Mouse (Mus musculus) liver, embryonic 11.5 days (tissue): ENCODE measurements at regions not wholly inside any gene's neighbourhood (a gene's known extent, or its start where the extent isn't known, plus 50 kb on each side); places are given as distances from the start of the nearest gene placed in this dataset.

ENCODE experiments used
- ATAC-seq: fragments of 200-750 bp; cut with Nextera tagmentation; replicated peaks from 2 replicates; pipeline ENCODE4 v1.8.0; 2017; ENCODE audit warnings: moderate number of reproducible peaks, mild to moderate bottlenecking, moderate TSS enrichment, moderate library complexity; ENCODE audit not compliant: low FRiP score
- DNase-seq: peaks from one replicate; pipeline ENCODE4 v3.0.0-alpha.2; 2017; ENCODE audit warnings: low spot score
- H3K27ac ChIP-seq: fragments of 300-500 bp; sonication (generic); 2 replicates; pipeline ENCODE4 v1.5.1; 2014; ENCODE audit warnings: mild to moderate bottlenecking, low read depth, low read length, control low read depth
- H3K27me3 ChIP-seq: fragments of 300-500 bp; sonication (generic); replicated peaks from 2 replicates; pipeline ENCODE4 v1.6.1; 2014; ENCODE audit warnings: low read length, mixed read lengths; ENCODE audit not compliant: control insufficient read depth, insufficient read depth
- H3K36me3 ChIP-seq: fragments of 300-500 bp; sonication (generic); 2 replicates; pipeline ENCODE4 v1.6.1; 2014; ENCODE audit warnings: mild to moderate bottlenecking, low read length, moderate library complexity, mixed read lengths; ENCODE audit not compliant: control insufficient read depth, insufficient read depth
- H3K4me1 ChIP-seq: fragments of 300-500 bp; sonication (generic); replicated peaks from 2 replicates; pipeline ENCODE4 v1.6.1; 2014; ENCODE audit warnings: low read length, mixed read lengths; ENCODE audit not compliant: control insufficient read depth, insufficient read depth
- H3K4me2 ChIP-seq: fragments of 300-500 bp; sonication (generic); 2 replicates; pipeline ENCODE4 v1.6.1; 2014; ENCODE audit warnings: mild to moderate bottlenecking, control low read depth, moderate library complexity
- H3K4me3 ChIP-seq: fragments of 300-500 bp; sonication (generic); 2 replicates; pipeline ENCODE4 v1.5.1; 2014; ENCODE audit warnings: low read depth, low read length, control low read depth
- H3K9ac ChIP-seq: fragments of 300-500 bp; sonication (generic); 2 replicates; pipeline ENCODE4 v1.6.1; 2014; ENCODE audit warnings: low read depth, low read length, control low read depth
- H3K9me3 ChIP-seq: fragments of 300-500 bp; sonication (generic); 2 replicates; pipeline ENCODE4 v1.6.1; 2016; ENCODE audit warnings: low read length, inconsistent platforms, mixed read lengths; ENCODE audit not compliant: control insufficient read depth
- WGBS: fragments of 180-500 bp; shearing (Covaris S2); extraction: QIAGEN DNeasy Blood & Tissue Kit; methylation state at CpG from one replicate; pipeline ENCODE4 v1.1.7; 2014; 5-methylcytosine and 5-hydroxymethylcytosine counted together

DNA sequence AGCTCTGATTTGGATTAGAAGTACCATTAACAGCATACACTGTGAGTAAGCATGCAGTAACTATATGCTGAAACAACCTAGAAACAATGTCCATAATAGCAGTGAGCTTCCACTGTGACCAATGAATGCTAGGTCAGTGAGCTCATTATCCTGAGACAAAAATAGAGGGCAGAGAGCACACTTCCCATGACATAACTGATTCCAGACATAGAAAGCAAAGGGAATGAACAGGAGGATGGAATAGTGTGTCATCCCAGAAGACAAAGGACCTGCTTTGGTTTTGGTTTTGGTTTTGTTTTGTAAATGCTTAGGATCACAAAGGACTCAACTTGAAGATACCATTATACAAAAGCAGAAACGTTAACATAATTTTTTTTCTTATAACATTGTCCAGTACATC is 150.8 kb upstream of the Nr3c2 start:
- Histone ChIP-seq H3K4me1 (no peaks in the 10 kb centered on the region), H3K27ac (no peak overlapping the region), H3K9ac (no peak overlapping the region), H3K4me3 (no peak overlapping the region), H3K9me3 (no peaks in the 10 kb centered on the region), H3K27me3 (no peaks in the 10 kb centered on the region), H3K36me3 (no peaks in the 10 kb centered on the region), H3K4me2 (no peak overlapping the region)
- no peak for DNase-seq
- WGBS: 52% methylated on average over 1 of the region's 1 CpGs
- ATAC-seq: no peak

- no peaks in the 10 kb centered on the region for H3K9me3 ChIP-seq
- H3K4me1 ChIP-seq: no peaks in the 10 kb centered on the region
- no peak for DNase-seq
- H3K36me3 ChIP-seq: no peaks in the 10 kb centered on the region
- no peak overlapping the region for H3K27ac ChIP-seq
- no peak for ATAC-seq
- no peaks in the 10 kb centered on the region for H3K27me3 ChIP-seq
- H3K4me2 ChIP-seq: no peak overlapping the region
- 78% methylated on average over 4 of the region's 4 CpGs for WGBS
- H3K4me3 ChIP-seq: no peak overlapping the region
- H3K9ac ChIP-seq: no peak overlapping the region
Measured at GRCm38 (mm10) chr8:76750286-76750685, 149.0 kb upstream of the Nr3c2 start.

GRCm38 (mm10) chr8:76754166-76754565 is 145.1 kb upstream of the Nr3c2 start:
- Histone ChIP-seq H3K36me3 (no peaks in the 10 kb centered on the region), H3K9ac (no peak overlapping the region), H3K27me3 (no peaks in the 10 kb centered on the region), H3K4me3 (no peak overlapping the region), H3K9me3 (no peaks in the 10 kb centered on the region), H3K27ac (no peak overlapping the region), H3K4me1 (no peaks in the 10 kb centered on the region), H3K4me2 (no peak overlapping the region)
- 74% methylated on average over 3 of the region's 3 CpGs for WGBS
- DNase-seq: no peak
- ATAC-seq: no peak

DNA sequence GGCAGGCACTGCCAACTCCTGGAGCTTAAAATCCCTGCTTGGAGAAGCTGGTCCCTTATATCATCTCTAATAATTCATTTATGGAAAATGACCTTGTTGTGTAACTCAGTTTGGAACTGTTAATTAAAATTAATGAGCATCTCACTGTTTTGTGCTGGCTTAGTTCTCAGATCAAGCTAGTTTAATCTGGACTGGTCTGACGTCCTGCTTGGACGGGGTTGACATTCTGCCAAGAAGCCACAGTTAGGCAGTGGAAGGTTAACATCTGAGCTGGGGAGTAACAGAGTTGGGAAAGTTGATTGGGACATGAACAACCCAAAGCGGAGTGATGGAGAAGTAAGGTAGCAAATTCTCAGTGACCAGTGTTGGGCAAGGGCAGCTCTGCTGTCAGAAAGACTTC is 135.0 kb upstream of the Nr3c2 start:
- Histone ChIP-seq H3K27ac (no peak overlapping the region), H3K9me3 (no peaks in the 10 kb centered on the region), H3K4me3 (no peak overlapping the region), H3K9ac (no peak overlapping the region), H3K4me2 (no peak overlapping the region), H3K4me1 (no peaks in the 10 kb centered on the region), H3K27me3 (no peaks in the 10 kb centered on the region), H3K36me3 (no peaks in the 10 kb centered on the region)
- DNase-seq (no peak), ATAC-seq (no peak)
- 72% methylated on average over 3 of the region's 3 CpGs for WGBS

- Histone ChIP-seq H3K9me3 (no peaks in the 10 kb centered on the region), H3K36me3 (no peaks in the 10 kb centered on the region), H3K27me3 (no peaks in the 10 kb centered on the region), H3K4me1 (no peaks in the 10 kb centered on the region), H3K4me2 (no peak overlapping the region), H3K27ac (no peak overlapping the region), H3K4me3 (no peak overlapping the region), H3K9ac (no peak overlapping the region)
- WGBS: 81% methylated on average over 5 of the region's 5 CpGs
- ATAC-seq (no peak), DNase-seq (no peak)
Measured at GRCm38 (mm10) chr8:76768302-76768701, 130.9 kb upstream of the Nr3c2 start.

DNA sequence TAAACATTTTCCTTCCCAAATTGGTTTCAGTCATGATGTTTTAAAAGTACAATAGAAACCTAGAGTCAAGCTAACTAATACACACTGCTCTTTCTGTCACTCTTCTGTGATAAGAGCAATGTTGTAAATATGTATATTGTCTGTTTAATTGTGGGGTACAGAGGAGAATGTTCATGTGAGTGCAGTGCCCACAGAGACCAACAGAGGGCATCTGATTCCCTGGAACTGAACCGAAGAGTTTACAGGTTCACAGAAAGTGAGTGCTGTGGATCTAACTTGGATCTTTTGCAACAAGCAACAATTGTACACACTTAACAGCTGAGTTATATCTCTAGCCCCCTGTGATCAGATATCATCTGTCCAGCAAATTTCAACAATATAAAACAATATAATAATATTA is 111.5 kb upstream of the Nr3c2 start:
- Histone ChIP-seq H3K9me3 (no peaks in the 10 kb centered on the region), H3K9ac (no peak overlapping the region), H3K36me3 (no peaks in the 10 kb centered on the region), H3K27me3 (no peaks in the 10 kb centered on the region), H3K4me2 (no peak overlapping the region), H3K4me1 (no peaks in the 10 kb centered on the region), H3K4me3 (no peak overlapping the region), H3K27ac (no peak overlapping the region)
- 76% methylated on average over 1 of the region's 1 CpGs for WGBS
- DNase-seq (no peak), ATAC-seq (no peak)

DNA sequence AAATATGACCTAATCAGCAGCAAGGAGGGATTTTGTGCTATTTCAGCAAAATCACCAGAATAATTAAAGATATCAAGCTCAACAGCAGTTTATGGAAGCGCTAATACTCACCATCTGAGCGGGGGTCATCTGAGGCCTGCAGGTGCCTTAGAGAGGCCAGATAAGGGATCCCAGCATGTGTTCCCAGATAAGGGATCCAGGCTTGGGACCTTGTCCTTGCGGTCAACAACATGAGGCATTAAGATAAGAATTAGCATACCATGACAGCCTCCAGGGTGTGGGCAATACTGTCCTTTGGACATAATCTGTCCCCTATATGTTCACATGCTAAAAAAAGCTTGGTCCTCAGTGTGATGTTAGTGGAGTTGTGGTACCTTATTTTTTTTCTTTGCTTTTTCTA is 105.4 kb upstream of the Nr3c2 start:
- Histone ChIP-seq H3K4me3 (no peak overlapping the region), H3K4me1 (no peaks in the 10 kb centered on the region), H3K27ac (no peak overlapping the region), H3K27me3 (no peaks in the 10 kb centered on the region), H3K9ac (no peak overlapping the region), H3K4me2 (no peak overlapping the region), H3K36me3 (no peaks in the 10 kb centered on the region), H3K9me3 (no peaks in the 10 kb centered on the region)
- 37% methylated on average over 3 of the region's 3 CpGs for WGBS
- DNase-seq: peak; percentile 33
- peak; percentile 99 for ATAC-seq

DNA sequence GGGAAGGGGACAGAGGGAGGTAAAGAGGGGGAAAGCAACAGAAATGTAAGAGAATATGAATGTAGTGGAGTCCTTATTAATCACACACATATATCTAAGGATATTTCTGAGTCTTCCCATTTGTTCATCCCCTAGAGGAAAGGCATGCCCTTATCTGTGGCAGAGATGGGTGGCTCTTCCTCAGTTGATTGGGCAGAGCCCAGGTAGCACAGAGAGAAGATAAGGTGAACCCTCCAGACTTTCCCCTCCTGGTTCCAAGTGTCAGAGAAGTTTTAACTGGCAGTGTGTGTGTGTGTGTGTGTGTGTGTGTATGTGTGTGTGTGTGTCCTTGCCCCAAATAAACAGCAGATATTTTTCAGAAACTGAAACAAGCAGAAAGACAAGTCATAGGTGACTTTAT is 99.2 kb upstream of the Nr3c2 start:
- ATAC-seq (peak; percentile 75), DNase-seq (no peak)
- Histone ChIP-seq H3K9ac (no peak overlapping the region), H3K27me3 (no peaks in the 10 kb centered on the region), H3K9me3 (no peaks in the 10 kb centered on the region), H3K4me1 (no peaks in the 10 kb centered on the region), H3K36me3 (no peaks in the 10 kb centered on the region), H3K27ac (no peak overlapping the region), H3K4me3 (no peak overlapping the region), H3K4me2 (no peak overlapping the region)

DNA sequence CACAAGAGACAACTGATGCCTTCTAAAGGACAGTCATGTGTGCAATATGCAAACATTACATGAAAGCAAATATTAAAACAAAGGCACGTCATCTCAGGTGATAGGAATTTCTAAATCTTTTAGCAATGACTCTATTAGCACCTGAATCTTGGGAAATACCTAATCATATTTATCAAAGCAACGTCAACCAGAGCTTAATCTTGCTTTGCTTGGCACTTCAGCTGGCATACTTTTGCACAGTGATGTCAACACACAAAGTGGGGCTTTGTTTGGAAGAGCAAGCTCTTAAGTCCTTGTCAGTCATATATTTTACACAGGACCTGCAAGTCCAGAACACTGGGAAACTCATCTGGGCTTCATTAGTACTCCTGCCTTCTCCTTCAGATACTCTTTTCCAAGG is 75.8 kb upstream of the Nr3c2 start:
- no peak for DNase-seq
- H3K4me1 ChIP-seq: no peaks in the 10 kb centered on the region
- no peaks in the 10 kb centered on the region for H3K36me3 ChIP-seq
- no peak overlapping the region for H3K27ac ChIP-seq
- H3K4me2 ChIP-seq: no peak overlapping the region
- no peaks in the 10 kb centered on the region for H3K27me3 ChIP-seq
- H3K9me3 ChIP-seq: no peaks in the 10 kb centered on the region
- no peak overlapping the region for H3K9ac ChIP-seq
- no peak overlapping the region for H3K4me3 ChIP-seq
- 74% methylated on average over 2 of the region's 2 CpGs for WGBS
- no peak for ATAC-seq
